Mouse (Mus musculus) gastrocnemius, postnatal 4 days (tissue): ENCODE data around the gene Chid1. TPM values are rescaled to one million over a fixed set of nuclear protein-coding genes. Genes with fewer than 3 reads are reported as not detected.

Source experiments
- total RNA-seq, 2 experiments: library from RNA; stranded (reverse); gene quantifications; 2 replicates each; pipeline ENCODE4 v1.2.3; 2021

Gene Chid1
- total RNA-seq, 2 experiments from 2014 or later = 23.0 to 34.4 TPM

Other genes with a start within 250 kb of the Chid1 start
- gene Drd4, start 247.9 kb downstream of the Chid1 start, total RNA-seq = under 1 TPM; 0.16 to 0.25 TPM
- gene Deaf1, start 212.2 kb downstream of the Chid1 start, total RNA-seq = 10 to 100 TPM; 44.6 to 50.4 TPM
- 10 to 100 TPM; 14.2 to 14.6 TPM for gene Tmem80, start 212.1 kb downstream of the Chid1 start, total RNA-seq
- gene Eps8l2, start 201.0 kb downstream of the Chid1 start, total RNA-seq = 1 to 10 TPM; 2.4 to 2.5 TPM
- gene Taldo1, start 147.7 kb downstream of the Chid1 start, total RNA-seq = 100 to 1,000 TPM; 120 to 128 TPM
- gene Gatd1, start 125.7 kb downstream of the Chid1 start, total RNA-seq = 10 to 100 TPM; 18.3 to 19.5 TPM
- gene Cend1, start 110.4 kb downstream of the Chid1 start, total RNA-seq = under 1 TPM; 0.34 to 0.49 TPM
- 10 to 100 TPM; 16.4 to 25.2 TPM for gene Slc25a22, start 102.0 kb downstream of the Chid1 start, total RNA-seq
- gene Pidd1, start 95.8 kb downstream of the Chid1 start, total RNA-seq = 1 to 10 TPM; 4.0 to 4.5 TPM
- gene Rplp2, start 92.5 kb downstream of the Chid1 start, total RNA-seq = 1,000 to 10,000 TPM; 1,111 to 1,331 TPM
- 100 to 1,000 TPM in 1 of 2 experiments, 10 to 100 TPM in 1; 98.6 to 133 TPM for gene Pnpla2, start 84.7 kb downstream of the Chid1 start, total RNA-seq
- 1 to 10 TPM; 8.9 to 9.3 TPM for gene Cracr2b, start 78.8 kb downstream of the Chid1 start, total RNA-seq
- 10 to 100 TPM; 87.2 to 88.8 TPM for gene Cd151, start 72.5 kb downstream of the Chid1 start, total RNA-seq
- 10 to 100 TPM; 35.3 to 35.9 TPM for gene Polr2l, start 64.7 kb downstream of the Chid1 start, total RNA-seq
- gene Tspan4, start 64.6 kb downstream of the Chid1 start, total RNA-seq = 10 to 100 TPM; 19.6 to 19.7 TPM
- 10 to 100 TPM; 63.4 to 65.5 TPM for gene Ap2a2, start 22.3 kb upstream of the Chid1 start, total RNA-seq
- not detected for gene Muc6, start 115.5 kb upstream of the Chid1 start, total RNA-seq
- gene Muc2, start 150.5 kb upstream of the Chid1 start, total RNA-seq = under 1 TPM; 0.52 to 0.59 TPM
- gene Muc5ac, start 249.1 kb upstream of the Chid1 start, total RNA-seq = not detected